Mouse (Mus musculus): ENCODE measurements around the gene Fkbp1b.
"Not testable (repeated sequence)": the region's sequence is repeated elsewhere in the genome, so short reads cannot be mapped to it uniquely, and the experiment has no call there.

The Fkbp1b gene

GRCm38 (mm10) chr12:4841392-4841887 lies at the start of gene Fkbp1b:
Gene Fkbp1b, minus strand, starts transcription at chr12:4841591.
- in situ Hi-C loops (cut with MseI, MboI): no loop called here

DNA sequence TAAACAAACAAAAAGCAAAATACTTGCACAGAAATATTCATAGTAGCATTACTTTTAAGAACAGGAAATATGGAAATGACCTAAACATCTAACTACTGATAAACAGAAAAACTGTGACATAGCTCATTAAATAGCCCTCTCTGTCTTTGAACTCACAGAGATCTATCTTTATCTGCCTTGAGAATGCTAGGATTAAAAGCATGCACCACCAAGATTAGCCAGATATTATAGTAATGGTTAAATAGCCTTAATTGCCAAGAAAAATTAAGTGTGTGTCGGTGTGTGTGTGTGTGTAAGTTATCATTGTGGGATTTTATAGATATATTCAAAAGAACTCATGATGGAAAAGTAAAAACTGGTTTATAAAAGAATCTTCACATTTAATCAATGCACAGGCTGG lies 48.5 kb upstream of the Fkbp1b start:
- in situ Hi-C loops (cut with MseI, MboI): no loop called here

DNA sequence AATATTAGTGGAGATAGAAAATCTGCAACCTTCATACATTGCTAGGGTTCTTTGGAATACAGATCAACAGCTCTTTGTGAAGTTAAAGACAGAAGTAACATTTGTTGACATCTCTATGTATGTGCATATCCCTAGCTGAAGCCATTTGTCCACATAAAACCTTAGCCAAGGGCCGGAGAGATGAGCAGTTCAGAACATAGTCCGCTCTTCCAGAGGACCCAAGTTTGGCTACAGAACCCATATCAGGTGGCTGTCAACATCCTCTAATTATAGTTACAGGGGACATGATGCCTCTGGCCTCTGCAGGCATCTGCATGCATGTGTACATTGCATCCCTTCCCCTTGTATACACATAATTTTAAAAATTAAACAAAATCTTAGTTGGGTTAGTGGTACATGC lies 47.9 kb upstream of the Fkbp1b start:
- in situ Hi-C loops (cut with MseI, MboI): no loop called here

GRCm38 (mm10) chr12:4888739-4889138 lies 47.3 kb upstream of the Fkbp1b start:
- in situ Hi-C loops (cut with MseI, MboI): no loop called here

- in situ Hi-C loops (cut with MseI, MboI): not testable (repeated sequence)
Measured at GRCm38 (mm10) chr12:4886581-4886980, 45.2 kb upstream of the Fkbp1b start.

GRCm38 (mm10) chr12:4885062-4885461 lies 43.7 kb upstream of the Fkbp1b start:
- in situ Hi-C loops (cut with MseI, MboI): no loop called here

GRCm38 (mm10) chr12:4882086-4882485 lies 40.7 kb upstream of the Fkbp1b start:
- in situ Hi-C loops (cut with MseI, MboI): no loop called here

DNA sequence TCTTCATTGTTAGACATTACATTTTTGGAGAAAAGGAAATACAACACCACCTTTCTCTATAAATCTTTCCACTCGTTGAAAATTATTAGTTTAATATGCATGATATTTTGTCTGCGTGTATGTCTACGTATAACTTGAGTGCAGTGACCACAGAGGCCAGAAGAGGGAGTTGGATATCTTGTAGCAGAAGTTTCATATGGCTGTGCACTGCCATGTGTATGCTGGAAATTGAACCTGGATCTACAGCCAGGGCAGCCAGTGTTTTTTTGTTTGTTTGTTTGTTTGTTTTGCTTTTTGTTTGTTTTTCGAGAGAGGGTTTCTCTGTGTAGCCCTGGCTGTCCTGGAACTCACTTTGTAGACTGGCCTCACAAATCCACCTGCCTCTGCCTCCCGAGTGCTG lies 37.7 kb upstream of the Fkbp1b start:
- in situ Hi-C loops (cut with MseI, MboI): no loop called here

DNA sequence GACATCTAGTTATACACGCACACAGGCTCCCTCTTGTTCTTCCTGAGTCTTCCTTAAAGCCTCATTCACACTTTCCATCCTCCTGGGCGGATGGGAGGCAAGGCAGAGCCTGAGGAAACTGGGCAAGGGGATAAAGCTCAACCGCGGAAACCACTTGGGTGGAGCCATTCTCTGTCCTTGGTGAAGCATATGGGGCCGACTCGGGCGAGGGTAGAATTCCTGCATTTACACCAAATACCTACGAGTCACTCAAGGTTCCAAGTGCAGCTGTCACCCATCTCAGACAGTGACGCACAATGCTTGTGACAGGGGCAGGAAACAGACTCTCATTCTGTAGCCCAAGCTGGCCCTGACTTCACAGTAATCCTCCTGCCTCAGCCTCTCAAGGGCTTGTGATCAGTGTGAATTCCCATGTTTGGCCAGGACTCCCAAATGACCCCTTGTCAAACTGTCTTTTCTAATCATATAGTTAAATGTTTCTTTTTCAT lies 36.9 kb upstream of the Fkbp1b start:
- in situ Hi-C loops (cut with MseI, MboI): no loop called here

DNA sequence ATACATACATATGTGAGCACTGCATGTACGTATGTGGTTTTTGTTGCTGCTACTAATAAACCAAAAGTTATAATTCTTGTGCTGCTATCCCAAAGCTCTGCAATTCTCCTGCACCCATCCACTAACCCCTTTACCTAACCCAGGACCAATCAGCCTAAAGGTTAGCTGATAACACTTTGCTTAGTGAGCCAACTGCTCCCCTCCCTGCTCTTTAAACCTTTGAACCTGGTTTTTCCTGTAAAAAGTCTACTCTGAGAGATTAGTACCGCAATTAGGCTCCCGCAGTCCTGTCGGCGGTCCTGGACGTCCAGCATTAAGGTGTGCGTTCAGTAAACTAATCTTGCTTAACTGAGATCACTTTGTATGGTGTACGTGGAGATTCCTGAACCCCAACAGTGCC lies 34.2 kb upstream of the Fkbp1b start:
- in situ Hi-C loops (cut with MseI, MboI): no loop called here

GRCm38 (mm10) chr12:4874161-4874927 lies 33.0 kb upstream of the Fkbp1b start, which contains the start of gene Mfsd2b:
Gene Mfsd2b, minus strand, starts transcription at chr12:4874359.
- in situ Hi-C loops (cut with MseI, MboI): no loop called here

GRCm38 (mm10) chr12:4873531-4873930 lies 32.1 kb upstream of the Fkbp1b start:
- in situ Hi-C loops (cut with MseI, MboI): no loop called here

DNA sequence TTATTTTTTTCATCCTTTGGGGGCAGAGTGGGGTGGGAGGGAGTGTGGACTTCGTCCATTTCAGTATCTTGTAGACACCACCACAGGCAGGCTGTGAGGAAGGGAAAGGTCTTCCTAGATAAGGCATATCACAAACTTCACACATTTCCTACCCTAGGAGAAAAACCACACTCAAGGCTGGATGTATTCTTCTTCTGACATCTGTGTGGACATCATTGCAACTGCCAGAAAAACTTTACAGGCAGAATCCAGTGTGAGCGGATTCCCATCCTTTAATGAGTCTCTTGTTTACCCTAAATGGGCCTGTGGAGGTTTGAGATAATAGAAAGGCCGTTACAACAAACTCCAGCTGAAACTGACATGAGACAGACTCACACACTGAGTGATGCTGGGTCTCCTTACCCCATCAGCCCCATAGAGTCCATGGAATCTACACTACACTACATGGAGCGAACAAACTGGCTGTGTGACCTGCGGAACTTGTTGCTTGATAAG lies 31.6 kb upstream of the Fkbp1b start:
- in situ Hi-C loops (cut with MseI, MboI): no loop called here

- in situ Hi-C loops (cut with MseI, MboI): no loop called here
Measured at GRCm38 (mm10) chr12:4872273-4872672, 30.9 kb upstream of the Fkbp1b start.

DNA sequence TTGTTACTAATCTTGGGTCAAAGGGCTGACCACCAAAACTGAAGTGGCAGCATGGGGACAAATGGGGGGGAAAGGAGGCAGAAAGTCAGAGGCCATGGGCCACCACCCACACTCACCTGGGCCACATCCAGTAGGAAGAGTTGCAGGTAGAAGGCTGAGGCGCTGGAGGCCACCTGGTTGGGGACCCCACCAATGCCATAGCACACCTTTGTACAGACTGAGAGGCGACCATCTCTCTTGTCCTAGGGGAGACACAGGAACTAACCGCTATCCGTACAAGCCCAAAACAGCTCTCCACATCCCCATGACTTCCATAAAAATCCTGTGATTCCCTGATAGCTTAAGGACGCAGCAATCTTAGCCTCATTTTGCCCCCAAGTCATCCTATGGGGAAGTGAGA lies 29.9 kb upstream of the Fkbp1b start:
- in situ Hi-C loops (cut with MseI, MboI): no loop called here

DNA sequence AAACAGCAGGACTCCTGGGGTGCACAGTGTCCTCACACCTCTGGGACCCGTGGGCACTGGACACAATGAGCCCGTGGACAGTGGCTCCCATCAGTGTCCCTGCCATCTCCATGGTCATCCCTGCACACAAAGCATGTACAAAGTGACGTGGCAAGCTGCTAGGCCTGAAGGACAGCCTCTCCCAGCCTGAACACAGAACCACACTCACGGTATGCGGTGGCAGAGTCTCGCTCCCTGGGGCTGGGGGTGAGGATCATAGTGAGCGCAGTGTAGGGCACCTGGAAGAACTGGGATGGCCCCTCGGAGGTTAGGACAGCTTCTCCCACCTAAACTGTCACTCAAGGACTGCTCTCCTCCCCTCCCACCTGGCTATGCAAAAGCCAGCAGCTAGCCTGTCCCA lies 27.5 kb upstream of the Fkbp1b start:
- in situ Hi-C loops (cut with MseI, MboI): no loop called here

DNA sequence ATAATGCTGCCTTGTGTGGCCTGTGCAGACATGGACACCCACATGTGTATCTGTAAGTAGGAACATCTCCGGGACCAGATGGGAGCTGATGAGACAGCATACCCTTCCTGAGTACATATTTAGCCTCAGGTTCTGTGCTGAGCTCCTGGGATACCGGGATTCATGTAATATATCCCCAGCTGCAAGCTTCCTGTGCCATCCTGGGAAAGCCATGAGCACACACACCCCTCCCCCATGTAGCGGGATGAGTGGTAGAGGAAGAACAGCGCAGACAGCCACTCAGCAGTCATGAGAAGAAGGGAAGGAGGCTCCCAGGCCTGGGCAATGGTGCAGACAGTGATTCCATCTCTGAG lies 22.9 kb upstream of the Fkbp1b start:
- in situ Hi-C loops (cut with MseI, MboI): no loop called here

DNA sequence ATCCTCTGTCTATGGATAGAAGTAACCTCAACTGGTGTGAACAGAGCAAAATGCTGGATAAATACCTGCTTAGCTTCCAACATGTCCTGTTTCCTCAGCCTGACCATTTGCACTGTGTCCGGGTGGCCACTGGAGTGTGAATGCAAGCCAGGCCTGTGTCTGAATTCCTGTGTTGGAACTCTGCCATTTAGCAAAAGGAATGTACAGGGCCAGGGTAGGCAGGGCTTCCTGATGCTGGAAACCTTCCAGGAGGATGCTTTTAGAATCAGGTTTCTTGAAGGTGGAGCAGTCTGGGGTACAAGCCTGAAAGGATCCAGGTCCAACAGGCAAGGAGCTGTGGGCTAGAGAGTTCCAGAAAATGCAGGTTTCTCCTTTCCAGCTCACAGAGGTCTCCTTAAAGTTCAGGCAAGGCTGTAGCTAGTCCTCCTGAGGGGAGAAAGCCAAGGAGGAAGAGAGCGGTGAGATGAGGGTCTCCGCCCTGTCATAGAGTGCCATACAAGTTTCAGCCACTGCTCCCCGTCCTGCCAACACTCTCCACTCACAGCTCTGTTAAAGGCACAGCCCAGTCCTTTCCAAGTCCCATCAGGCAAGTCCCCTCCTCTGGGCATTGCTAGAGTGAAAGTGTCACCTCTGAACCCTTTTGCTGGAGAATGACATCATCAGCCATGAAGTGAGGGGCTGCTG lies 22.4 kb upstream of the Fkbp1b start:
- in situ Hi-C loops (cut with MseI, MboI): no loop called here

DNA sequence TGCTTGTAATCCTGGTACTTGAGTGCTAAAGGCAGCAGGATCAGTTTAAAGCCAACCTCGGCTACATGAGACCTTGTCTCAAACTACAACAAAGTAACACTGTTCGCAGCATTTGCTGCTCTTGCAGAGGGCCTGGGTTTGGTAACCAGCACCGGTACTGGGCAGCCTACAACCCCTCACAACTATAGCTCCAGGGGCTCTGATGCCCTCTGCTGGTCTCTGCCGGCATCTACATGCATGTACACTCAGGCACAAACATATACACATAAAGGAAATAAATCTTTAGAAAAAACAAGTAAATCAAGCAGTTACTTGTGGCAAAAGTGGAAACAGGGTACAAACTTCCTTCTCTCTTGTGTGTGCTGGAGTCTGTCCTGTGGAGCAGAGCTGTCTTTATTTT lies 21.3 kb upstream of the Fkbp1b start:
- in situ Hi-C loops (cut with MseI, MboI): no loop called here

DNA sequence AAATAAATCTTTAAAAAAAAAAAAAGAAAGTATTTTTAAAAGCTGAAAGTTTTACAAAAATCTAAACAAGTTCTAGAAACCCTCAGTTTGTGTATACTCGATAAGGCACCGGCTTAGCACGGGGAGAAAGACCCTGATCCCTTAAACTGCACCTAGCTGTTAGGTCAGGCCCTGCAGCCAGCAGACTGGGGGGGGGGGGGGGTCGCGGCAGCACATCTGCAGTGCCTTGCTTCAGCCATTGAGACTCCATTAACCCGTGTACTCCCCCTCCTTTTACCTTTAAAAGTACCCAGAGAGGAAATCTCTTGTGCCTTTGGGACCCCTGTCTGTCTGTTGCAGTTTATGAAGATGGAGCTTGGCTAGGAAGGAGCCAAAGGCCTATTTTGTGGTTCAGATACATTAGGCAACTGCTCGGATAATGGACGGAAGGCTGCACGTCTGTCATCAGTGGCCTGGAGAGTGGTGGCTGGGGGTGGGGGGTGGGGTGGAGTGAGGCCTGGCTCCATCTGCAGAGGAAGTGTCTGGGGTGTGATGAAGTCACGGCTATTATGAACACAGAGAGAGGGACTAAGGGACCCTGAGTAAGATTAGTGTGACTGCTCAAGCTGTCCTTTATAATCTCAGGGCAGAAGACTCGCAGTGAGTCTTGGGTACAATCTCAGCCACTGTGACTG lies 18.0 kb upstream of the Fkbp1b start:
- in situ Hi-C loops (cut with MseI, MboI): no loop called here

DNA sequence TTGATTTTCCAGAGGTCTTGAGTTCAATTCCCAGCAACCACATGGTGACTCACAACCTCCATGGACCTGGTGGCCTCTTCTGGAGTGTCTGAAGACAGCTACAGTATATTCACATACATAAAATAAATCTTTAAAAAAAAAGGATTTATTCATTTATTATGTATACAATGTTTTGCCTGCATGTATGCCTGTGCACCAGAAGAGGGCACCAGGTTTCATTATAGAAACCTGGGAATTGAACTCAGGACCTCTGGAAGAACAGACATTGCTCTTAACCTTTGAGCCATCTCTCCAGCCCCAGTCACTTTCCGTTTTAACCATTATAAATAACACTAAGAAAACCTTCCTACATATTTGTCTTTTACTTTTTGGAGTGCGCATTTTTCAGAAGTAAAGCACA lies 15.4 kb upstream of the Fkbp1b start:
- in situ Hi-C loops (cut with MseI, MboI): no loop called here

- in situ Hi-C loops (cut with MseI, MboI): no loop called here
Measured at GRCm38 (mm10) chr12:4856160-4856559, 14.8 kb upstream of the Fkbp1b start.
